Mouse (Mus musculus): ENCODE results near the gene Ppp4r3a. TPM values are rescaled to one million over a fixed set of nuclear protein-coding genes. Genes with fewer than 3 reads are reported as not detected.

The Ppp4r3a gene
- polyA plus RNA-seq, 1 experiment from 2014 or later, result 80.2 TPM

- H3K36me3 ChIP-seq, result no peaks in the 10 kb centered on the region
- H3K9ac ChIP-seq (replicated peaks), result peak overlapping the region; percentile 86
- 2% methylated on average over 19 of the region's 19 CpGs for WGBS
- H3K27me3 ChIP-seq, result peaks cover 7% of the 10 kb centered on the region
- peak overlapping the region; percentile 78 for H3K4me3 ChIP-seq
- no peak for ATAC-seq (ENCODE audit: low FRiP score, low read depth)
- H3K4me1 ChIP-seq, result peaks cover 48% of the 10 kb centered on the region
- peak overlapping the region; percentile 82 for H3K4me2 ChIP-seq (replicated peaks)
- H3K27ac ChIP-seq (replicated peaks), result no peak overlapping the region
- H3K9me3 ChIP-seq, result no peaks in the 10 kb centered on the region
These were observed 55.9 kb downstream of the Ppp4r3a start for GRCm38 (mm10) chr12:101027451-101028246.

GRCm38 (mm10) chr12:101026946-101027345, 56.6 kb downstream of the Ppp4r3a start:
- no peak for ATAC-seq (ENCODE audit: low FRiP score, low read depth)
- peaks cover 5% of the 10 kb centered on the region for H3K36me3 ChIP-seq
- H3K9me3 ChIP-seq, result no peaks in the 10 kb centered on the region
- WGBS, result 2% methylated on average over 14 of the region's 14 CpGs
- peaks cover 7% of the 10 kb centered on the region for H3K27me3 ChIP-seq
- H3K4me1 ChIP-seq, result peaks cover 48% of the 10 kb centered on the region
- peak overlapping the region; percentile 82 for H3K4me2 ChIP-seq (replicated peaks)
- H3K4me3 ChIP-seq, result peak overlapping the region; percentile 78
- H3K27ac ChIP-seq (replicated peaks), result no peak overlapping the region
- peak overlapping the region; percentile 86 for H3K9ac ChIP-seq (replicated peaks)

- Histone ChIP-seq H3K9ac (replicated peaks) (0 out of 2 replicates have a peak overlapping the region, but pooled peaks have one; percentile 86), H3K4me3 (peak overlapping the region; percentile 78), H3K4me2 (replicated peaks) (peak overlapping the region; percentile 82), H3K9me3 (no peaks in the 10 kb centered on the region), H3K36me3 (peaks cover 10% of the 10 kb centered on the region), H3K27ac (replicated peaks) (no peak overlapping the region), H3K4me1 (peaks cover 48% of the 10 kb centered on the region), H3K27me3 (peaks cover 7% of the 10 kb centered on the region)
- ATAC-seq (ENCODE audit: low FRiP score, low read depth), result no peak
- 49% methylated on average over 7 of the region's 7 CpGs for WGBS
These were observed 57.0 kb downstream of the Ppp4r3a start for GRCm38 (mm10) chr12:101026518-101026917.

- Histone ChIP-seq H3K36me3 (peaks cover 14% of the 10 kb centered on the region), H3K27ac (replicated peaks) (no peak overlapping the region), H3K4me3 (no peak overlapping the region), H3K9ac (replicated peaks) (no peak overlapping the region), H3K4me1 (peaks cover 48% of the 10 kb centered on the region), H3K27me3 (peaks cover 7% of the 10 kb centered on the region), H3K4me2 (replicated peaks) (peak overlapping the region; percentile 82), H3K9me3 (no peaks in the 10 kb centered on the region)
- ATAC-seq (ENCODE audit: low FRiP score, low read depth), result no peak
- 81% methylated on average over 4 of the region's 4 CpGs for WGBS
These were observed 57.5 kb downstream of the Ppp4r3a start for GRCm38 (mm10) chr12:101026025-101026424.

GRCm38 (mm10) chr12:101025379-101025778, 58.1 kb downstream of the Ppp4r3a start:
- 80% methylated on average over 7 of the region's 7 CpGs for WGBS
- no peaks in the 10 kb centered on the region for H3K9me3 ChIP-seq
- H3K27me3 ChIP-seq, result peaks cover 7% of the 10 kb centered on the region
- peaks cover 48% of the 10 kb centered on the region for H3K4me1 ChIP-seq
- H3K27ac ChIP-seq (replicated peaks), result no peak overlapping the region
- peak overlapping the region; percentile 19; the same call in 1 of the 2 replicates for H3K4me2 ChIP-seq (replicated peaks)
- H3K4me3 ChIP-seq, result no peak overlapping the region
- no peak for ATAC-seq (ENCODE audit: low FRiP score, low read depth)
- peaks cover 21% of the 10 kb centered on the region for H3K36me3 ChIP-seq
- no peak overlapping the region for H3K9ac ChIP-seq (replicated peaks)

- Histone ChIP-seq H3K9ac (replicated peaks) (no peak overlapping the region), H3K4me2 (replicated peaks) (0 out of 2 replicates have a peak overlapping the region, but pooled peaks have one; percentile 19)
These were observed 58.7 kb downstream of the Ppp4r3a start for GRCm38 (mm10) chr12:101024824-101025223.

GRCm38 (mm10) chr12:101023143-101023542, 60.4 kb downstream of the Ppp4r3a start:
- H3K4me3 ChIP-seq, result no peak overlapping the region
- H3K9ac ChIP-seq (replicated peaks), result no peak overlapping the region
- 75% methylated on average over 11 of the region's 11 CpGs for WGBS
- ATAC-seq (ENCODE audit: low FRiP score, low read depth), result no peak
- H3K9me3 ChIP-seq, result no peaks in the 10 kb centered on the region
- H3K4me1 ChIP-seq, result peaks cover 63% of the 10 kb centered on the region
- peak overlapping the region; percentile 26; the same call in 1 of the 2 replicates for H3K27ac ChIP-seq (replicated peaks)
- H3K27me3 ChIP-seq, result peaks cover 7% of the 10 kb centered on the region
- peaks cover 27% of the 10 kb centered on the region for H3K36me3 ChIP-seq
- H3K4me2 ChIP-seq (replicated peaks), result no peak overlapping the region

More at GRCm38 (mm10) chr12:101024824-101025223, 58.7 kb downstream of the Ppp4r3a start:
- no peaks in the 10 kb centered on the region for H3K9me3 ChIP-seq
- no peak overlapping the region for H3K4me3 ChIP-seq
- WGBS, result 68% methylated on average over 8 of the region's 8 CpGs
- ATAC-seq (ENCODE audit: low FRiP score, low read depth), result no peak
- H3K27ac ChIP-seq (replicated peaks), result no peak overlapping the region
- peaks cover 26% of the 10 kb centered on the region for H3K36me3 ChIP-seq
- peaks cover 49% of the 10 kb centered on the region for H3K4me1 ChIP-seq
- peaks cover 7% of the 10 kb centered on the region for H3K27me3 ChIP-seq

- Histone ChIP-seq H3K4me3 (no peak overlapping the region), H3K9ac (replicated peaks) (no peak overlapping the region), H3K4me2 (replicated peaks) (no peak overlapping the region), H3K27me3 (peaks cover 7% of the 10 kb centered on the region), H3K36me3 (peaks cover 27% of the 10 kb centered on the region), H3K27ac (replicated peaks) (no peak overlapping the region), H3K9me3 (no peaks in the 10 kb centered on the region), H3K4me1 (peaks cover 64% of the 10 kb centered on the region)
- ATAC-seq (ENCODE audit: low FRiP score, low read depth), result no peak
- WGBS, result 91% methylated on average over 8 of the region's 8 CpGs
These were observed 61.1 kb downstream of the Ppp4r3a start for GRCm38 (mm10) chr12:101022353-101022752.

- WGBS, result 80% methylated on average over 9 of the region's 9 CpGs
- Histone ChIP-seq H3K4me2 (replicated peaks) (no peak overlapping the region), H3K9me3 (no peaks in the 10 kb centered on the region), H3K9ac (replicated peaks) (no peak overlapping the region), H3K27ac (replicated peaks) (no peak overlapping the region), H3K36me3 (peaks cover 27% of the 10 kb centered on the region), H3K4me3 (no peak overlapping the region), H3K27me3 (peaks cover 7% of the 10 kb centered on the region), H3K4me1 (peaks cover 64% of the 10 kb centered on the region)
- no peak for ATAC-seq (ENCODE audit: low FRiP score, low read depth)
These were observed 61.8 kb downstream of the Ppp4r3a start for GRCm38 (mm10) chr12:101021484-101022226.

GRCm38 (mm10) chr12:101020210-101021015, 63.1 kb downstream of the Ppp4r3a start:
- H3K27ac ChIP-seq (replicated peaks), result no peak overlapping the region
- H3K9me3 ChIP-seq, result no peaks in the 10 kb centered on the region
- no peaks in the 10 kb centered on the region for H3K27me3 ChIP-seq
- ATAC-seq (ENCODE audit: low FRiP score, low read depth), result no peak
- peaks cover 27% of the 10 kb centered on the region for H3K36me3 ChIP-seq
- WGBS, result 89% methylated on average over 15 of the region's 15 CpGs
- H3K4me1 ChIP-seq, result peaks cover 64% of the 10 kb centered on the region
- H3K9ac ChIP-seq (replicated peaks), result no peak overlapping the region
- H3K4me3 ChIP-seq, result no peak overlapping the region
- H3K4me2 ChIP-seq (replicated peaks), result no peak overlapping the region

GRCm38 (mm10) chr12:101019443-101019842, 64.1 kb downstream of the Ppp4r3a start:
- peaks cover 66% of the 10 kb centered on the region for H3K4me1 ChIP-seq
- H3K9ac ChIP-seq (replicated peaks), result no peak overlapping the region
- H3K4me2 ChIP-seq (replicated peaks), result no peak overlapping the region
- peaks cover 27% of the 10 kb centered on the region for H3K36me3 ChIP-seq
- no peak overlapping the region for H3K4me3 ChIP-seq
- no peaks in the 10 kb centered on the region for H3K9me3 ChIP-seq
- 87% methylated on average over 7 of the region's 7 CpGs for WGBS
- ATAC-seq (ENCODE audit: low FRiP score, low read depth), result no peak
- 0 out of 2 replicates have a peak overlapping the region, but pooled peaks have one; percentile 47 for H3K27ac ChIP-seq (replicated peaks)
- H3K27me3 ChIP-seq, result no peaks in the 10 kb centered on the region

Data from midbrain, embryonic 12.5 days (tissue).